Mouse (Mus musculus) hindbrain, embryonic 11.5 days (tissue): Measurements from ENCODE around the gene Adam22. TPM values are rescaled to one million over a fixed set of nuclear protein-coding genes. Genes with fewer than 3 reads are reported as not detected.

Experiments
- ATAC-seq: fragments of 200-750 bp; cut with Nextera tagmentation; 2 replicates; pipeline ENCODE4 v1.8.0; 2017; ENCODE audit warnings: mild to moderate bottlenecking, moderate TSS enrichment, moderate library complexity; ENCODE audit not compliant: low FRiP score
- DNase-seq: peaks from one replicate; pipeline ENCODE4 v3.0.0-alpha.2; 2015; ENCODE audit warnings: low spot score
- H3K27ac ChIP-seq: fragments of 300-500 bp; sonication (generic); 2 replicates; pipeline ENCODE4 v1.5.1; 2014; ENCODE audit warnings: mild to moderate bottlenecking, low read depth, low read length
- H3K27me3 ChIP-seq: fragments of 300-500 bp; sonication (generic); 2 replicates; pipeline ENCODE4 v1.6.1; 2014; ENCODE audit warnings: mild to moderate bottlenecking, low read length, moderate library complexity, mixed read lengths; ENCODE audit not compliant: control insufficient read depth, insufficient read depth
- H3K36me3 ChIP-seq: fragments of 300-500 bp; sonication (generic); 2 replicates; pipeline ENCODE4 v1.6.1; 2014; ENCODE audit warnings: mild to moderate bottlenecking, low read length, moderate library complexity, mixed read lengths; ENCODE audit not compliant: control insufficient read depth, insufficient read depth
- H3K4me1 ChIP-seq: fragments of 300-500 bp; sonication (generic); replicated peaks from 2 replicates; pipeline ENCODE4 v1.6.1; 2014; ENCODE audit warnings: low read length, mixed read lengths; ENCODE audit not compliant: control insufficient read depth, insufficient read depth
- H3K4me2 ChIP-seq: fragments of 300-500 bp; sonication (generic); replicated peaks from 2 replicates; pipeline ENCODE4 v1.6.1; 2014; ENCODE audit warnings: mild to moderate bottlenecking, low read depth, low read length
- H3K4me3 ChIP-seq: fragments of 300-500 bp; sonication (generic); 2 replicates; pipeline ENCODE4 v1.5.1; 2014; ENCODE audit warnings: low read depth, low read length
- H3K9ac ChIP-seq: fragments of 300-500 bp; sonication (generic); 2 replicates; pipeline ENCODE4 v1.6.1; 2014; ENCODE audit warnings: low read depth, low read length
- H3K9me3 ChIP-seq: fragments of 300-500 bp; sonication (generic); 2 replicates; pipeline ENCODE4 v1.6.1; 2016; ENCODE audit warnings: low read length; ENCODE audit not compliant: control insufficient read depth
- WGBS: fragments of 180-500 bp; shearing (Covaris S2); extraction: QIAGEN DNeasy Blood & Tissue Kit; methylation state at CpG from one replicate; pipeline ENCODE4 v1.1.7; 2014; 5-methylcytosine and 5-hydroxymethylcytosine counted together
- polyA plus RNA-seq: library from polyadenylated mRNA; unstranded; fragments of >200 nt; fragmentation: Nextera tagmentation; extraction: Ambion mirVana; gene quantifications from 2 replicates; pipeline ENCODE4 v1.2.1, GENCODE M21; 2014

The Adam22 gene
- polyA plus RNA-seq, 1 experiment from 2014 or later: 15.9 TPM

GRCm38 (mm10) chr5:8112246-8112645 lies 255.7 kb downstream of the Adam22 start:
- Histone ChIP-seq H3K4me3 (no peak overlapping the region), H3K4me1 (no peaks in the 10 kb centered on the region), H3K4me2 (no peak overlapping the region), H3K9ac (no peak overlapping the region), H3K27me3 (no peaks in the 10 kb centered on the region), H3K36me3 (no peaks in the 10 kb centered on the region), H3K27ac (no peak overlapping the region), H3K9me3 (no peaks in the 10 kb centered on the region)
- ATAC-seq (no peak), DNase-seq (no peak)
- WGBS: 94% methylated on average over 5 of the region's 5 CpGs

- Histone ChIP-seq H3K4me1 (no peaks in the 10 kb centered on the region), H3K4me2 (no peak overlapping the region), H3K27ac (no peak overlapping the region), H3K9ac (no peak overlapping the region), H3K27me3 (no peaks in the 10 kb centered on the region), H3K36me3 (no peaks in the 10 kb centered on the region), H3K9me3 (no peaks in the 10 kb centered on the region), H3K4me3 (no peak overlapping the region)
- DNase-seq (no peak), ATAC-seq (no peak)
- 92% methylated on average over 3 of the region's 3 CpGs for WGBS
Measured at GRCm38 (mm10) chr5:8111691-8112090, 256.3 kb downstream of the Adam22 start.

- no peak for ATAC-seq
- H3K4me2 ChIP-seq: no peak overlapping the region
- no peak overlapping the region for H3K9ac ChIP-seq
- no peaks in the 10 kb centered on the region for H3K9me3 ChIP-seq
- H3K27ac ChIP-seq: no peak overlapping the region
- no peaks in the 10 kb centered on the region for H3K4me1 ChIP-seq
- no peak overlapping the region for H3K4me3 ChIP-seq
- no peaks in the 10 kb centered on the region for H3K36me3 ChIP-seq
- no peaks in the 10 kb centered on the region for H3K27me3 ChIP-seq
- DNase-seq: no peak
- 90% methylated on average over 1 of the region's 1 CpGs for WGBS
Measured at GRCm38 (mm10) chr5:8095689-8096088, 272.3 kb downstream of the Adam22 start.

- ATAC-seq (no peak), DNase-seq (no peak)
- Histone ChIP-seq H3K9me3 (no peaks in the 10 kb centered on the region), H3K4me3 (no peak overlapping the region), H3K9ac (no peak overlapping the region), H3K36me3 (no peaks in the 10 kb centered on the region), H3K4me1 (no peaks in the 10 kb centered on the region), H3K27ac (no peak overlapping the region), H3K27me3 (no peaks in the 10 kb centered on the region), H3K4me2 (no peak overlapping the region)
- 73% methylated on average over 5 of the region's 5 CpGs for WGBS
Measured at GRCm38 (mm10) chr5:8094921-8095320, 273.0 kb downstream of the Adam22 start.

- H3K4me1 ChIP-seq: no peaks in the 10 kb centered on the region
- no peak overlapping the region for H3K9ac ChIP-seq
- no peaks in the 10 kb centered on the region for H3K36me3 ChIP-seq
- no peaks in the 10 kb centered on the region for H3K27me3 ChIP-seq
- no peaks in the 10 kb centered on the region for H3K9me3 ChIP-seq
- DNase-seq: no peak
- ATAC-seq: no peak
- 87% methylated on average over 3 of the region's 3 CpGs for WGBS
- no peak overlapping the region for H3K27ac ChIP-seq
- H3K4me2 ChIP-seq: no peak overlapping the region
- H3K4me3 ChIP-seq: no peak overlapping the region
Measured at GRCm38 (mm10) chr5:8088147-8088546, 279.8 kb downstream of the Adam22 start.

GRCm38 (mm10) chr5:8085661-8086060 lies 282.3 kb downstream of the Adam22 start:
- ATAC-seq (no peak), DNase-seq (no peak)
- Histone ChIP-seq H3K9ac (no peak overlapping the region), H3K4me2 (no peak overlapping the region), H3K4me1 (no peaks in the 10 kb centered on the region), H3K27me3 (no peaks in the 10 kb centered on the region), H3K27ac (no peak overlapping the region), H3K9me3 (no peaks in the 10 kb centered on the region), H3K4me3 (no peak overlapping the region), H3K36me3 (no peaks in the 10 kb centered on the region)
- WGBS: 89% methylated on average over 3 of the region's 3 CpGs

GRCm38 (mm10) chr5:8082800-8083509 lies 285.0 kb downstream of the Adam22 start:
- WGBS: 83% methylated on average over 18 of the region's 20 CpGs
- no peak for ATAC-seq
- no peaks in the 10 kb centered on the region for H3K4me1 ChIP-seq

GRCm38 (mm10) chr5:8077481-8077880 lies 290.5 kb downstream of the Adam22 start:
- DNase-seq (no peak), ATAC-seq (no peak)
- no peak overlapping the region for H3K4me2 ChIP-seq
- no peak overlapping the region for H3K4me3 ChIP-seq
- no peaks in the 10 kb centered on the region for H3K36me3 ChIP-seq
- no peaks in the 10 kb centered on the region for H3K27me3 ChIP-seq
- WGBS: 84% methylated on average over 8 of the region's 8 CpGs
- H3K9ac ChIP-seq: no peak overlapping the region
- no peaks in the 10 kb centered on the region for H3K9me3 ChIP-seq
- H3K27ac ChIP-seq: no peak overlapping the region
- H3K4me1 ChIP-seq: no peaks in the 10 kb centered on the region

More at GRCm38 (mm10) chr5:8082800-8083509, 285.0 kb downstream of the Adam22 start:
- Histone ChIP-seq H3K9me3 (no peaks in the 10 kb centered on the region), H3K27me3 (no peaks in the 10 kb centered on the region), H3K27ac (no peak overlapping the region), H3K9ac (no peak overlapping the region), H3K4me3 (no peak overlapping the region), H3K4me2 (no peak overlapping the region), H3K36me3 (no peaks in the 10 kb centered on the region)
- no peak for DNase-seq

- DNase-seq (no peak), ATAC-seq (no peak)
- 94% methylated on average over 9 of the region's 9 CpGs for WGBS
- no peak overlapping the region for H3K9ac ChIP-seq
- no peaks in the 10 kb centered on the region for H3K27me3 ChIP-seq
- H3K36me3 ChIP-seq: no peaks in the 10 kb centered on the region
- no peaks in the 10 kb centered on the region for H3K4me1 ChIP-seq
- H3K27ac ChIP-seq: no peak overlapping the region
- no peaks in the 10 kb centered on the region for H3K9me3 ChIP-seq
- no peak overlapping the region for H3K4me2 ChIP-seq
- H3K4me3 ChIP-seq: no peak overlapping the region
Measured at GRCm38 (mm10) chr5:8073901-8074561, 293.9 kb downstream of the Adam22 start.
